Mouse (Mus musculus) hematopoietic stem cell, adult 5-6 weeks (primary cell): ENCODE measurements around the gene Kif2a. TPM values are rescaled to one million over a fixed set of nuclear protein-coding genes. Genes with fewer than 3 reads are reported as not detected.

ENCODE experiments used
- ATAC-seq, 2 experiments: fragments of 125-278 bp in 1 of 2; replicated peaks in 1 of 2; 2 replicates each; pipeline ENCODE4 v1.8.0; 2016 to 2017; ENCODE audit warnings: inconsistent platforms in 2 of 2, mild to moderate bottlenecking in 2 of 2, moderate number of reproducible peaks in 2 of 2, low read depth in 1 of 2, moderate TSS enrichment in 1 of 2; ENCODE audit not compliant: low FRiP score in 2 of 2, poor library complexity in 2 of 2, severe bottlenecking in 2 of 2, insufficient read depth in 1 of 2, low TSS enrichment in 1 of 2
- total RNA-seq: library from RNA; stranded (forward); fragments of 172-1452, 232-1000 nt; gene quantifications from 2 replicates; pipeline ENCODE4 v1.2.3, GENCODE M21; 2017

Kif2a gene
- total RNA-seq, result 25.0 and 41.1 TPM in 2 replicates

DNA sequence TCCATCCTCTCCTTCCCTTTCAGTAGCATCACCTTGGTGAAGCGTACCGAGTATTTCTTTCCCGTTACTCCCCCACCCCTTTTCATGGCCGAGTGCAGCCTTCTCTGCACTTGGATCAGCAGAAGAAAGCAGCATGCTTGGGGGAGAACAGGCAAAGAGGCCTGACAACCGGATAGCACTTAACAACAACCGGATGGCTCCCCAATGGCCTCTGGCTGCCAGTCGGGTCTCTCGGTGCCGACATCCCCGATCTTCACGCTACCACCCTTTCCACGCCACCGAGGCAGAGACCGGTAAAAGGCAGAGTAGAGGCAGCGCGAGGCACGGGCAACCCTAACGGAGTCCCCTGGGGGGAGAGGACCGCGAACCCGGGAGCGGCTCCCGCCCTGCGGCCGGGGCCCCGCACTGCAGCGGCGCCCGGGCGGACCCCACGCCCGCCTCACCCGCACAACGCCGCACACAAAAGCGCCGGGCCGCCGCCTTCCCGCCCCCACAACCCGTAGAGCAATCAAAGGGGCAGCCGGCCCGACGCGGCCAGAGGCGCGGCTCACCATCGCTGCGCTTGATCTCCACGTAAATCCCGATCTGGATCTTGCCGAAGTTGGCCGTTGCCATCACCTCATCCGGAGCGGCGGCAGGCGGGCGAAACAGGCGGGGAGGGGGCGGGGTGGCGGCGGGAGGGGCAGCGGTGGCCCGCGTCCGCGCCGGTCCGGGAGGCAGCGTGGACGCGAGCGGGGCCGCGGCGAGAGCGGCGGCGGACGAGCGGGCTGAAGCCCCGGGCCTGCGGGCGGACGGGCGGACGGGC is at the start of gene Kif2a:
Kif2a (minus strand) TSS at position 666 of the 805 bp plus-strand sequence.
- peak; percentile 23 to 40 for ATAC-seq

GRCm38 (mm10) chr13:107069061-107069460 is 47.1 kb upstream of the Kif2a start:
- no peak for ATAC-seq

- no peak for ATAC-seq
Observed at GRCm38 (mm10) chr13:107065098-107065855, 43.4 kb upstream of the Kif2a start.

GRCm38 (mm10) chr13:107064263-107064662 is 42.3 kb upstream of the Kif2a start:
- no peak for ATAC-seq

DNA sequence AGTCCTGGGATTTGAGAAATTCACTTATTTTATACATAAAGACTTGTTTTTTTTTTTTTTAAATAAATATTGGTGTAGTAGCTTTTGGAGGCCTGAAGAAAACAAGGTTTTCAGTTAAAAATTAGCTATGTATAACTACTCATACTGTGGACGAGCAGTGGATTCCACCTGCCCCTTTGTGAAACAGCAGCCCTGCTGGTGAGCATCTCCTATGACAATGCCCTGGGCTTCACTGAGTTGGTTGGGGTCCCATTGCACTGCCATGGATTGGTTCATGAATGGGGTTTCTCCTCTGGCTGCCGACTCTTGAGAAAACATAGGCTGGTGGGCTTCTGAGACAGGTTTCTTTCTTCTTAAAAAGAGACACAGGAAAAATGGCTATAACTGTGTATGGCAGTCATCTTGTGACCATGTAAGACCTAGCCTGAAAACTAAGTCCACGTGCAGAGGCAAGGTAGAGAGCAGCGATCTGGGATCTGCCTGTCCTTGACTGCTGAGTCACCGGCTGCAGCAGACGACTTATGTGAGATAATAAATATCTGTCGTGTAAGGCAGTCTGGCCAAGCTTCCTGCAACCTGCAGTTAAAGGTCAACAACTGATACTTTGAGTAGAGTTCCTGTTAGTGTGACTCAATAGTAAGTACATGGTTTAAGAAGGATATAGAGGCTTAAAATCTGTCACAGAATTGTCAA is 41.3 kb upstream of the Kif2a start:
- ATAC-seq, result peak; percentile 46 to 51; a peak in 1 of 4 replicates

DNA sequence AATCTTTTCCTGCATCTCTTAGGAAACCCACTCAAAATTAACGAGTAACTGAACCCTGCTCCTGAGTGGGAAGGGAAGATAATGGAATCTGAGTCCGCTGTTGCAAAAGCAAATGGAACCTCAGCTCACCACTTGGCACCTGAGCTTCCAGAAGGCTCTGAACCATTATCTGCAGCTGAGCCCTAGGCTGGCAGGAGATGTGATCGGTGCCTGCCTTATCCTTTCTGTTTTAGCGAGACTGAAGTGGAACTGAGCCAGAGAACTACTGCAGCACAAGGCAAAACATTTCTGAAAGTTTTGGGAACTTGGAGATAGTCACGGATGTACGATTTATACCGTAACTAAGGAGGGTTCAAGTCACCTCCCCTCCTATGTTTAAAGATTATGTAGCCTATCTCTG is 38.2 kb upstream of the Kif2a start:
- no peak for ATAC-seq

DNA sequence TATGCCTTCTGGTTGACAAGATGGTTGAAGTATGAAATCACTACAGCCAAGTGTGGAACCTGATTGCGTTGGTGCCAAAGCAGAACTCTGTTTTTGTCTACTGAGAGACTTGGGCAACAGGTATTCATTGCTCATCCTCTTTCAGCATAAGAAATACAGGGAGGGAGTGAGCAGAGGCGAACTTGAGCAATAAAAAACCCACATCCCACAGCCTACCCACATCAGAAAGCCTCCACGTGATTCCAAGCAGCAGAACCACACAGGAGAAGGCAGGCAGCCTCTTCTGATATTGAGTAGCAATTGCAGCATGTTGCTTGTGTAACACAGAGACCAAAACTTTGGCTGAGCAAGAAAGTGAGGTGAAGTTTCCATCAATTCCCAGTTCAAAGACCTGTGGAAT is 37.5 kb upstream of the Kif2a start:
- peak; percentile 57 to 75 for ATAC-seq

DNA sequence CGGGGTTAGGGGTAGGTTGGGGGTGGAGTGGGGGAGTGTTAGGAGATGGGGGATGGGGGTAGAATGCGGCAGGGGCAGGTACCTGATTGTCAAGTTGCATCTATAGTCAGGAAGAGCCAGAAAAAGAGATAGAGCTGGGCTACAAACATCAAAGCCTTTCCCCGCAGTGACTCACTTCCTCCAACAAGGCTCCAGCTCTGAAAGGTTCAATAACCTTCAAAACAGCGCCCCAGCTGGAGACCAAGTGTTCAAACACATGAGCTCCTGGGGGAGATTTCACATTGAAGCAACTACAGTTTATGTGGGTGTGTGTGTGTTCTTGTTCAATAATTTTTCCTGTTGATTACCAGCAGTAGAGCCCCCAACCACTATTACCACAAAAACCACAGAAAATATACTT is 34.4 kb upstream of the Kif2a start:
- ATAC-seq, result peak; percentile 65 to 89; a peak in 3 of 4 replicates

DNA sequence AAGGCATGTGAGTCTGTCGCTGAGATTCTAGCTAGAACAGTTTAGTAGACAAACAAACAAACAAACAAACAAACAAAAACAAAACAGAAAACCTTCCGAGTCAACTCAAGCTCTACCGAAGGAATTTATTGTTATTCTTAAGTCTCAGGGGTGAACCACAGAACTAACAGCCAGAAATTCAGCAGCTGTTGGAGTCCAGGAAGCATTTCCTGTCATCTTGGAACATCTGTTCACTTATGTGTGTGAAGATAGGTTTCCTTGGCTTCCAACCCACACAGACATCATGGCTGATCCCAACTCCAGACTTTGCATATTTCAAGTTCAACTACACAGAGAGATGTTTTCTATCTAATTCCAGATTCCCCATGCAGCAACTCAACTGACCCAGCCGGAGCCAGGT is 32.6 kb upstream of the Kif2a start:
- ATAC-seq, result no peak

DNA sequence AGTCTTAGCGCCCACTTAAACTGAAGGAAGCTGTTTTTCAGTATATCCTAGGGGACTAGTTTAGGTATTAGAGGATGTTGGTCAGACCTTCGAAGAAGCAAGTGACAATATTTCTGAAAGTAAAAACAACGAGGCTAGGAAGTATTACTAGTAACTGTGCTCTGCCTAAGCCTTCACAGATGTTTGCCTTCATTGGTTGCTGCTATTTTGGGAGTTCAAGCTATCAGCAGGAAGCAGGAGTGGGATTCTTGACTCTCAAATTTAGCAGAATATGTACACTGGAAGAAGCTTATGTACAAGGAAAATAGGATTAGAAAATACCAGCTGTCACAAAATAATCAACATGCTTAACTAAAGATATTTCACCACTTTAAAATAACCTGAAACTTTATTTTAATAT is 29.4 kb upstream of the Kif2a start:
- no peak for ATAC-seq

DNA sequence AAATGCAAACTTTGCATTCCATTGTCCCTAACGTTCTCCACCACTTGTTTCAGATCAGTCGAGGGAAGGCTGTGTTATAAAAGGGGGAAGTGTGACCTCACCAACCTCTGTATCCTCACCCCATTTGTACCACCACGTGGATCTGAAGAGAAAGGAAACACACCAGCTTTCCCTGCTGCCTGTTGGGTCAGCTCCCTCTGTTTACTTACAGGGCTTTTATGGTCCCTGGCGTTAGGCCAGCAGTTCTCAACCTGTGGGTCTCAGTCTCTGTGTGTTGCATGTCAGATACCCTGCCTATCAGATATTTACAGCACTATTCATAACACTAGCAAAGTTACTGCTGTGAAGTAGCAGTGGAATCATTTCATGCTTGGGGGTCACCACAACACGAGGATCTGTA is 22.3 kb upstream of the Kif2a start:
- ATAC-seq, result peak; percentile 75 to 83

DNA sequence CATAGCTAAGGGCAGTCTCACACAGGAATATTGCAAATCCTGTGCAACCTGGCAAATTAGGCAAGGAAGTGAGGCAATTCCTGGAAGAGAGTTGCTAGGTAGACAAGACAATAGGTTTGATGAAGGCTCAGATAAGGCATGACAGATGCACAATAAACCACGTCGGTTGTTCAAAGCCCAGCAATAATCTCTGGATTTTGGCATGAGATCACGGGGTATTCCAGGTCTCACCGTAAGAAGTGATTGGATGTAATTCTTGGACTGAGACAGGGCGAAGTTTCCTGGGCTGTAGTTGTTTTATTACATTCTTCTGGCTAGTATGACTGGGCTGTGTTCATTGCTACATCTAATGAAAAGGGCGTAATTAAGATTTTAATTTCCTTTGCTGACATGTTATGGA is 20.6 kb upstream of the Kif2a start:
- ATAC-seq, result no peak

DNA sequence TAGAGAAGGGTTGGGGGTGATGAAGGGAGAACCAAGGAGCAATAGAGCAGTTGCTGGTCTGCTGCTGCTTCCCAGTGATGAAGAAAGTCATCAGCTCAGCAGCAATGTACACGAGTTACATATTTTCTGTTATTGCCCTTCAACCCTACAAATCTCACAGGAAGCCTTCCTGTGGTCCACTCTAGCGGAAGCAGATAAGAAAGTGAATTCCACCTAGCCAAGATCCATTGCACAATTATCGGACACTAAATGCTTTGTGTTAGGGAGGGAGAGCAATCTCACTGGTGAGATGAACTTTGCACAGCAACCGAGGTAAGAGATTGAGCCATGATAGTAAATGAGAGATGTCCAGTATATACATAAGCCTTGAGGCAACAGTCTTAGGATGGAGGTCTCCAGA is 17.6 kb upstream of the Kif2a start:
- no peak for ATAC-seq

DNA sequence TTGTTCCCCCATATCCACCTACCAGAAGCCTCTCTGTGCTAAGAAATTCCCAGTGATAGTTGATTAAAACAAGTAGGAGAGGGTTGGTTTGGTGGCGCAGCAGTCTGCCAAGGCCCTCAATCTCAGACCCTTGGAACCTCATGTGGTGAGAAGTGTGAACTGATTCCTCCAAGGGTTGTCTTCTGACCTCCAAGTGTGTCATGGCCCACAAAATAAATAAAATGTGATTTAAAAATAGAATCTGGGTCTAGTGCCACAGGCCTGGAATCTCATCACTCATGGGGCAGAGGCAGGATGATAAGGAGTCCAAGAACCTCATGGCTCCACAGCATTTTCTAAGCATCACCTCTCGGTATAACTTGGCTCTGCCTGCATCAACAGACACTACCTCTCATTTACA is 16.4 kb upstream of the Kif2a start:
- no peak for ATAC-seq

- ATAC-seq, result no peak
Observed at GRCm38 (mm10) chr13:107035511-107036113, 13.7 kb upstream of the Kif2a start.

- no peak for ATAC-seq
Observed at GRCm38 (mm10) chr13:107035078-107035477, 13.2 kb upstream of the Kif2a start.

DNA sequence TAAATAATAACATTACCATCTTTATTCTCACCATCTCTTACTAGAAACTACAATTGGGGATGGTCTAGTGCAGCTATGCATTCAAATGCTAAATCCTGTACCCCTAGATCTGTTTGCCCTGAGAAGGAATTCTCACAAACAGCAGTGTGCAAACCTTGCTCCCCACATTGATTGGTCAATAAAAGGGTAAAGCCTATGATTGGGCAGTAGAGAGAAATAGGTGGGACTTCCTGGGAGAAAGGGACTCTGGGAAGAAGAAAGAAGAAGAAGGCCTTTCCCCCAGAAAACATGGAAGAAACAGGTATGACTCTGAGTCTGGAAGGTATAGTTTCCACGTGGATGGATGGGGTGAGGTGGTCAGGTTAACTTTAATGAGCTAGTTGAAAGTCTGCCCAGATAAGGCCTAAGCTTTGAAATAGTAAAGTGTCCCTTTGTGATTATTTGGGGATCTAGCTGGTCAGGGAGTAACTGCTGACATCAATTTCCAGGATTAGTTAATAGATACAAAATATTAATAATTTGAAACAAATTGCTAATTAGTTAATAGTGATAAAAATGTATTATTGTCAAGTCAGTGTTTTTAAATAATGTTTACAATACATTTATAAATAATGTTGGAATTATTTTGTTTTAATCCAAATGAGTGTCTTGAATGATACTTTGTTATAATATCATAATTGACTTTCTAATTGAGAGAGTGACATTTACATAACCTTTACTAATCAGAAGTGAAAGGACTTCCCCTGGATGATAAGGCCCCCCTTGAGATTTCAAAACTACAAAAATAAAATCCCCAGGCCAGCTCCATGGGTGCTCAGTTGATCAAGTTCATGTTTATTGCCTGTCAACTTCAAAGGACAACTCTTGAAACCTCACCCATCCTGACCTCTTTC is 12.3 kb upstream of the Kif2a start:
- no peak for ATAC-seq
